Mouse (Mus musculus) hindbrain, embryonic 11.5 days (tissue): ENCODE results near the gene Pfkp. TPM values are rescaled to one million over a fixed set of nuclear protein-coding genes. Genes with fewer than 3 reads are reported as not detected.

Source experiments
- ATAC-seq: fragments of 200-750 bp; cut with Nextera tagmentation; 2 replicates; pipeline ENCODE4 v1.8.0; 2017; ENCODE audit warnings: mild to moderate bottlenecking, moderate TSS enrichment, moderate library complexity; ENCODE audit not compliant: low FRiP score
- DNase-seq: peaks from one replicate; pipeline ENCODE4 v3.0.0-alpha.2; 2015; ENCODE audit warnings: low spot score
- H3K27ac ChIP-seq: fragments of 300-500 bp; sonication (generic); 2 replicates; pipeline ENCODE4 v1.5.1; 2014; ENCODE audit warnings: mild to moderate bottlenecking, low read depth, low read length
- H3K27me3 ChIP-seq: fragments of 300-500 bp; sonication (generic); 2 replicates; pipeline ENCODE4 v1.6.1; 2014; ENCODE audit warnings: mild to moderate bottlenecking, low read length, moderate library complexity, mixed read lengths; ENCODE audit not compliant: control insufficient read depth, insufficient read depth
- H3K36me3 ChIP-seq: fragments of 300-500 bp; sonication (generic); 2 replicates; pipeline ENCODE4 v1.6.1; 2014; ENCODE audit warnings: mild to moderate bottlenecking, low read length, moderate library complexity, mixed read lengths; ENCODE audit not compliant: control insufficient read depth, insufficient read depth
- H3K4me1 ChIP-seq: fragments of 300-500 bp; sonication (generic); replicated peaks from 2 replicates; pipeline ENCODE4 v1.6.1; 2014; ENCODE audit warnings: low read length, mixed read lengths; ENCODE audit not compliant: control insufficient read depth, insufficient read depth
- H3K4me2 ChIP-seq: fragments of 300-500 bp; sonication (generic); replicated peaks from 2 replicates; pipeline ENCODE4 v1.6.1; 2014; ENCODE audit warnings: mild to moderate bottlenecking, low read depth, low read length
- H3K4me3 ChIP-seq: fragments of 300-500 bp; sonication (generic); 2 replicates; pipeline ENCODE4 v1.5.1; 2014; ENCODE audit warnings: low read depth, low read length
- H3K9ac ChIP-seq: fragments of 300-500 bp; sonication (generic); 2 replicates; pipeline ENCODE4 v1.6.1; 2014; ENCODE audit warnings: low read depth, low read length
- H3K9me3 ChIP-seq: fragments of 300-500 bp; sonication (generic); 2 replicates; pipeline ENCODE4 v1.6.1; 2016; ENCODE audit warnings: low read length; ENCODE audit not compliant: control insufficient read depth
- WGBS: fragments of 180-500 bp; shearing (Covaris S2); extraction: QIAGEN DNeasy Blood & Tissue Kit; methylation state at CpG from one replicate; pipeline ENCODE4 v1.1.7; 2014; 5-methylcytosine and 5-hydroxymethylcytosine counted together
- polyA plus RNA-seq: library from polyadenylated mRNA; unstranded; fragments of >200 nt; fragmentation: Nextera tagmentation; extraction: Ambion mirVana; gene quantifications from 2 replicates; pipeline ENCODE4 v1.2.1, GENCODE M21; 2014

Pfkp gene
- polyA plus RNA-seq, 1 experiment from 2014 or later = 56.5 TPM

GRCm38 (mm10) chr13:6633524-6633923, 15.1 kb downstream of the Pfkp start:
- ATAC-seq = no peak
- H3K4me2 ChIP-seq = no peak overlapping the region
- no peaks in the 10 kb centered on the region for H3K4me1 ChIP-seq
- no peaks in the 10 kb centered on the region for H3K9me3 ChIP-seq
- no peak overlapping the region for H3K4me3 ChIP-seq
- no peak for DNase-seq
- H3K36me3 ChIP-seq = no peaks in the 10 kb centered on the region
- no peaks in the 10 kb centered on the region for H3K27me3 ChIP-seq
- H3K27ac ChIP-seq = no peak overlapping the region
- WGBS = 75% methylated on average over 7 of the region's 7 CpGs
- H3K9ac ChIP-seq = no peak overlapping the region

- Histone ChIP-seq H3K4me1 (no peaks in the 10 kb centered on the region), H3K36me3 (no peaks in the 10 kb centered on the region), H3K9me3 (no peaks in the 10 kb centered on the region), H3K4me2 (no peak overlapping the region), H3K9ac (no peak overlapping the region), H3K4me3 (no peak overlapping the region), H3K27ac (no peak overlapping the region), H3K27me3 (no peaks in the 10 kb centered on the region)
- WGBS = 80% methylated on average over 4 of the region's 4 CpGs
- ATAC-seq (no peak), DNase-seq (no peak)
Observed at GRCm38 (mm10) chr13:6632935-6633334, 15.6 kb downstream of the Pfkp start.

DNA sequence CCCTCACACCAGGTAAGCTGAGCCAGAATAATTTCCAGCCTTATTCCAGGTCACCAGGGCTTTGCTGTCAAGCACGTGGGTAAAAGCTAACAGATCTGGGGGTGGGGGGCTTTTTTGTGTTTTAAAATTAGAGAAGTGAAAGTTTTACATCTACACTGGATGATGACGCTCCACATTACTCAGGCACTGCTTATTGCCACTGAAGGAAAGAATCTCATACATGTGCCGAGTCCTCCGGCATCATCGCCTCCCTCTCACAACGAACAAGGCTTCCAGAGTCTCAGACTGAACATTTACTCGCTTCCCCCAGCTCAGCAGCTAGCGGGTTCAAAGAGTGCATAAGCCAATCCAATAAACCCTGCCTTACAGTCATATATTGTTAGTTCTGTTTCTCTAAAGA, 16.1 kb downstream of the Pfkp start:
- Histone ChIP-seq H3K9ac (no peak overlapping the region), H3K4me2 (no peak overlapping the region), H3K9me3 (no peaks in the 10 kb centered on the region), H3K4me1 (no peaks in the 10 kb centered on the region), H3K36me3 (no peaks in the 10 kb centered on the region), H3K27ac (no peak overlapping the region), H3K27me3 (no peaks in the 10 kb centered on the region), H3K4me3 (no peak overlapping the region)
- ATAC-seq (no peak), DNase-seq (no peak)
- WGBS = 81% methylated on average over 8 of the region's 8 CpGs

- Histone ChIP-seq H3K27ac (no peak overlapping the region), H3K4me1 (no peaks in the 10 kb centered on the region), H3K4me2 (no peak overlapping the region), H3K4me3 (no peak overlapping the region), H3K36me3 (no peaks in the 10 kb centered on the region), H3K27me3 (no peaks in the 10 kb centered on the region), H3K9me3 (no peaks in the 10 kb centered on the region), H3K9ac (no peak overlapping the region)
- DNase-seq = no peak
- WGBS = 81% methylated on average over 12 of the region's 12 CpGs
- ATAC-seq = no peak
Observed at GRCm38 (mm10) chr13:6631772-6632510, 16.6 kb downstream of the Pfkp start.

- Histone ChIP-seq H3K4me1 (no peaks in the 10 kb centered on the region), H3K27ac (no peak overlapping the region), H3K36me3 (no peaks in the 10 kb centered on the region), H3K4me2 (no peak overlapping the region), H3K27me3 (no peaks in the 10 kb centered on the region), H3K9me3 (no peaks in the 10 kb centered on the region), H3K9ac (no peak overlapping the region), H3K4me3 (no peak overlapping the region)
- 94% methylated on average over 5 of the region's 5 CpGs for WGBS
- no peak for DNase-seq
- ATAC-seq = no peak
Observed at GRCm38 (mm10) chr13:6630660-6631059, 17.9 kb downstream of the Pfkp start.

- no peak for DNase-seq
Observed at GRCm38 (mm10) chr13:6629927-6630326, 18.6 kb downstream of the Pfkp start.

GRCm38 (mm10) chr13:6628998-6629764, 19.4 kb downstream of the Pfkp start:
- no peak overlapping the region for H3K27ac ChIP-seq
- no peak overlapping the region for H3K4me3 ChIP-seq
- H3K9ac ChIP-seq = no peak overlapping the region
- no peaks in the 10 kb centered on the region for H3K4me1 ChIP-seq
- H3K4me2 ChIP-seq = no peak overlapping the region
- WGBS = 86% methylated on average over 14 of the region's 14 CpGs
- DNase-seq (no peak), ATAC-seq (no peak)
- H3K27me3 ChIP-seq = no peaks in the 10 kb centered on the region
- no peaks in the 10 kb centered on the region for H3K36me3 ChIP-seq
- no peaks in the 10 kb centered on the region for H3K9me3 ChIP-seq

More at GRCm38 (mm10) chr13:6629927-6630326, 18.6 kb downstream of the Pfkp start:
- no peaks in the 10 kb centered on the region for H3K4me1 ChIP-seq
- no peak overlapping the region for H3K4me3 ChIP-seq
- WGBS = 57% methylated on average over 5 of the region's 5 CpGs
- H3K9me3 ChIP-seq = no peaks in the 10 kb centered on the region
- no peaks in the 10 kb centered on the region for H3K27me3 ChIP-seq
- H3K4me2 ChIP-seq = no peak overlapping the region
- no peak overlapping the region for H3K9ac ChIP-seq
- no peak for ATAC-seq
- no peaks in the 10 kb centered on the region for H3K36me3 ChIP-seq
- H3K27ac ChIP-seq = no peak overlapping the region

DNA sequence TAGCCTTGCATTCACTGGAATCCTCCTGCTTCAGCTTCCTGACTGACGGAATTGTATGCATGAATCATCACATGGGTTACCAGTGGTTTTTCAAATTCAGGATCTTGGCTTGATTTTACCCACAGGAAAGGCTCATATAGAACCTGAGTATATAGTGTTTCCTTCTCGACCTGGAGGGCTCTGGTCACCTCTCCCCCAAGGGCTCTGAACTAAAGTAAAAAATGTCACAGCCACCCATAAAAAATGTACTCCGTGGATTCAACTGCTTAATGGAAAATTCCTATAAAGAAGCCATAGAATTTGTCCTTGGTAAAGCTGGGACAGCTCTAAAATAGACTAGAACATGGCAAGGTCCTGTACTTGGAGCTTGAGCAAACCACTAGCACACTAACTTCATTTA, 20.3 kb downstream of the Pfkp start:
- DNase-seq (no peak), ATAC-seq (no peak)
- Histone ChIP-seq H3K9ac (no peak overlapping the region), H3K4me3 (no peak overlapping the region), H3K9me3 (no peaks in the 10 kb centered on the region), H3K27ac (no peak overlapping the region), H3K4me1 (no peaks in the 10 kb centered on the region), H3K4me2 (no peak overlapping the region), H3K36me3 (no peaks in the 10 kb centered on the region), H3K27me3 (no peaks in the 10 kb centered on the region)
- 91% methylated on average over 3 of the region's 3 CpGs for WGBS

- H3K36me3 ChIP-seq = no peaks in the 10 kb centered on the region
- H3K9ac ChIP-seq = no peak overlapping the region
- no peak overlapping the region for H3K4me2 ChIP-seq
- 95% methylated on average over 3 of the region's 3 CpGs for WGBS
- H3K4me1 ChIP-seq = no peaks in the 10 kb centered on the region
- no peaks in the 10 kb centered on the region for H3K9me3 ChIP-seq
- H3K4me3 ChIP-seq = no peak overlapping the region
- no peak overlapping the region for H3K27ac ChIP-seq
- DNase-seq (no peak), ATAC-seq (no peak)
- H3K27me3 ChIP-seq = no peaks in the 10 kb centered on the region
Observed at GRCm38 (mm10) chr13:6627352-6627751, 21.2 kb downstream of the Pfkp start.
